Mouse (Mus musculus) hindbrain, embryonic 13.5 days (tissue): ENCODE measurements around the gene Ccng2. TPM values are rescaled to one million over a fixed set of nuclear protein-coding genes. Genes with fewer than 3 reads are reported as not detected.

Experiments used
- ATAC-seq: fragments of 200-750 bp; cut with Nextera tagmentation; 2 replicates; pipeline ENCODE4 v1.8.0; 2017; ENCODE audit warnings: moderate TSS enrichment; ENCODE audit not compliant: low FRiP score
- H3K27ac ChIP-seq: fragments of 300-500 bp; sonication (generic); 2 replicates; pipeline ENCODE4 v1.5.1; 2015; ENCODE audit warnings: inconsistent platforms, mild to moderate bottlenecking, moderate library complexity
- H3K27me3 ChIP-seq: fragments of 300-500 bp; sonication (generic); 2 replicates; pipeline ENCODE4 v1.6.1; 2015; ENCODE audit warnings: mild to moderate bottlenecking, inconsistent platforms
- H3K36me3 ChIP-seq: fragments of 300-500 bp; sonication (generic); 2 replicates; pipeline ENCODE4 v1.6.1; 2015; ENCODE audit warnings: mild to moderate bottlenecking, inconsistent platforms
- H3K4me1 ChIP-seq: fragments of 300-500 bp; sonication (generic); replicated peaks from 2 replicates; pipeline ENCODE4 v1.6.1; 2015; ENCODE audit warnings: inconsistent platforms
- H3K4me2 ChIP-seq: fragments of 300-500 bp; sonication (generic); 2 replicates; pipeline ENCODE4 v1.6.1; 2015; ENCODE audit warnings: inconsistent platforms, mild to moderate bottlenecking, moderate library complexity
- H3K4me3 ChIP-seq: fragments of 300-500 bp; sonication (generic); 2 replicates; pipeline ENCODE4 v1.5.1; 2015; ENCODE audit warnings: mild to moderate bottlenecking, inconsistent platforms
- H3K9ac ChIP-seq: fragments of 300-500 bp; sonication (generic); 2 replicates; pipeline ENCODE4 v1.6.1; 2015; ENCODE audit warnings: mild to moderate bottlenecking, inconsistent platforms
- H3K9me3 ChIP-seq: fragments of 300-500 bp; sonication (generic); 2 replicates; pipeline ENCODE4 v1.6.1; 2016; ENCODE audit warnings: inconsistent platforms
- WGBS: fragments of 180-500 bp; shearing (Covaris S2); methylation state at CpG from one replicate; pipeline ENCODE4 v1.1.7; 2015; 5-methylcytosine and 5-hydroxymethylcytosine counted together
- polyA plus RNA-seq: library from polyadenylated mRNA; unstranded; fragments of >200 nt; fragmentation: Nextera tagmentation; extraction: Ambion mirVana; gene quantifications from 2 replicates; pipeline ENCODE4 v1.2.1, GENCODE M21; 2015

The Ccng2 gene
- polyA plus RNA-seq, 1 experiment from 2014 or later, result 119 TPM

GRCm38 (mm10) chr5:93239590-93240544 is 27.2 kb upstream of the Ccng2 start:
- Histone ChIP-seq H3K36me3 (no peaks in the 10 kb centered on the region), H3K9ac (no peak overlapping the region), H3K4me1 (no peaks in the 10 kb centered on the region), H3K27ac (no peak overlapping the region), H3K4me2 (no peak overlapping the region), H3K4me3 (no peak overlapping the region), H3K27me3 (no peaks in the 10 kb centered on the region), H3K9me3 (no peaks in the 10 kb centered on the region)
- WGBS, result 83% methylated on average over 8 of the region's 8 CpGs
- no peak for ATAC-seq

- H3K27ac ChIP-seq, result no peak overlapping the region
- H3K4me1 ChIP-seq, result no peaks in the 10 kb centered on the region
- no peak for ATAC-seq
- H3K27me3 ChIP-seq, result no peaks in the 10 kb centered on the region
- H3K4me3 ChIP-seq, result no peak overlapping the region
- H3K4me2 ChIP-seq, result no peak overlapping the region
- no peak overlapping the region for H3K9ac ChIP-seq
- no peaks in the 10 kb centered on the region for H3K9me3 ChIP-seq
- no peaks in the 10 kb centered on the region for H3K36me3 ChIP-seq
- 41% methylated on average over 2 of the region's 2 CpGs for WGBS
These were observed 21.8 kb upstream of the Ccng2 start for GRCm38 (mm10) chr5:93245280-93245679.

GRCm38 (mm10) chr5:93249940-93250578 is 17.0 kb upstream of the Ccng2 start:
- no peaks in the 10 kb centered on the region for H3K4me1 ChIP-seq
- 84% methylated on average over 6 of the region's 6 CpGs for WGBS
- ATAC-seq, result no peak
- no peak overlapping the region for H3K4me2 ChIP-seq
- no peak overlapping the region for H3K9ac ChIP-seq
- no peak overlapping the region for H3K27ac ChIP-seq
- no peaks in the 10 kb centered on the region for H3K36me3 ChIP-seq
- H3K9me3 ChIP-seq, result peaks cover 6% of the 10 kb centered on the region; the same call in 1 of the 2 replicates
- no peaks in the 10 kb centered on the region for H3K27me3 ChIP-seq
- no peak overlapping the region for H3K4me3 ChIP-seq

GRCm38 (mm10) chr5:93251001-93251760 is 15.9 kb upstream of the Ccng2 start:
- no peak overlapping the region for H3K9ac ChIP-seq
- H3K36me3 ChIP-seq, result no peaks in the 10 kb centered on the region
- no peak overlapping the region for H3K4me3 ChIP-seq
- H3K4me1 ChIP-seq, result no peaks in the 10 kb centered on the region
- H3K4me2 ChIP-seq, result no peak overlapping the region
- peaks cover 6% of the 10 kb centered on the region; the same call in 1 of the 2 replicates for H3K9me3 ChIP-seq
- ATAC-seq, result no peak
- no peaks in the 10 kb centered on the region for H3K27me3 ChIP-seq
- H3K27ac ChIP-seq, result no peak overlapping the region
- WGBS, result 88% methylated on average over 12 of the region's 12 CpGs

GRCm38 (mm10) chr5:93255759-93256265 is 11.2 kb upstream of the Ccng2 start:
- no peak overlapping the region for H3K4me3 ChIP-seq

GRCm38 (mm10) chr5:93256820-93257405 is 10.1 kb upstream of the Ccng2 start:
- H3K4me1 ChIP-seq, result no peaks in the 10 kb centered on the region
- H3K27ac ChIP-seq, result no peak overlapping the region
- ATAC-seq, result no peak
- peaks cover 6% of the 10 kb centered on the region; the same call in 1 of the 2 replicates for H3K9me3 ChIP-seq
- H3K36me3 ChIP-seq, result no peaks in the 10 kb centered on the region
- H3K4me3 ChIP-seq, result no peak overlapping the region
- no peaks in the 10 kb centered on the region for H3K27me3 ChIP-seq
- H3K9ac ChIP-seq, result no peak overlapping the region
- no peak overlapping the region for H3K4me2 ChIP-seq

More at GRCm38 (mm10) chr5:93255759-93256265, 11.2 kb upstream of the Ccng2 start:
- H3K27ac ChIP-seq, result no peak overlapping the region
- H3K9me3 ChIP-seq, result peaks cover 6% of the 10 kb centered on the region; the same call in 1 of the 2 replicates
- H3K4me2 ChIP-seq, result no peak overlapping the region
- 93% methylated on average over 5 of the region's 5 CpGs for WGBS
- H3K27me3 ChIP-seq, result no peaks in the 10 kb centered on the region
- no peak for ATAC-seq
- H3K9ac ChIP-seq, result no peak overlapping the region
- H3K4me1 ChIP-seq, result no peaks in the 10 kb centered on the region
- no peaks in the 10 kb centered on the region for H3K36me3 ChIP-seq

GRCm38 (mm10) chr5:93259349-93259748 is 7.7 kb upstream of the Ccng2 start:
- Histone ChIP-seq H3K27me3 (no peaks in the 10 kb centered on the region), H3K9ac (no peak overlapping the region), H3K27ac (no peak overlapping the region), H3K9me3 (peaks cover 5% of the 10 kb centered on the region; the same call in 1 of the 2 replicates), H3K4me1 (no peaks in the 10 kb centered on the region), H3K4me3 (no peak overlapping the region), H3K4me2 (no peak overlapping the region), H3K36me3 (no peaks in the 10 kb centered on the region)
- no peak for ATAC-seq

GRCm38 (mm10) chr5:93260983-93261382 is 6.1 kb upstream of the Ccng2 start:
- Histone ChIP-seq H3K27ac (no peak overlapping the region), H3K9me3 (no peaks in the 10 kb centered on the region), H3K9ac (no peak overlapping the region), H3K4me1 (0 out of 2 replicates have a peak, but pooled peaks cover under 1% of the 10 kb centered on the region), H3K4me3 (no peak overlapping the region), H3K4me2 (no peak overlapping the region), H3K27me3 (no peaks in the 10 kb centered on the region), H3K36me3 (no peaks in the 10 kb centered on the region)
- ATAC-seq, result no peak
- WGBS, result 70% methylated on average over 3 of the region's 3 CpGs

GRCm38 (mm10) chr5:93262751-93263150 is 4.3 kb upstream of the Ccng2 start:
- no peak for ATAC-seq
- H3K27ac ChIP-seq, result no peak overlapping the region
- H3K9ac ChIP-seq, result no peak overlapping the region
- no peak overlapping the region for H3K4me2 ChIP-seq
- 91% methylated on average over 2 of the region's 2 CpGs for WGBS
- no peaks in the 10 kb centered on the region for H3K9me3 ChIP-seq
- H3K4me3 ChIP-seq, result no peak overlapping the region
- H3K27me3 ChIP-seq, result no peaks in the 10 kb centered on the region
- 0 out of 2 replicates have a peak, but pooled peaks cover 6% of the 10 kb centered on the region for H3K4me1 ChIP-seq
- no peaks in the 10 kb centered on the region for H3K36me3 ChIP-seq

GRCm38 (mm10) chr5:93263396-93264075 is 3.5 kb upstream of the Ccng2 start:
- Histone ChIP-seq H3K27ac (no peak overlapping the region), H3K36me3 (no peaks in the 10 kb centered on the region), H3K4me2 (no peak overlapping the region), H3K4me3 (no peak overlapping the region), H3K9ac (no peak overlapping the region), H3K4me1 (0 out of 2 replicates have a peak, but pooled peaks cover 6% of the 10 kb centered on the region), H3K9me3 (no peaks in the 10 kb centered on the region), H3K27me3 (no peaks in the 10 kb centered on the region)
- no peak for ATAC-seq
- WGBS, result 89% methylated on average over 6 of the region's 6 CpGs

GRCm38 (mm10) chr5:93264136-93264700 is 2.8 kb upstream of the Ccng2 start:
- no peak overlapping the region for H3K4me2 ChIP-seq
- ATAC-seq, result no peak
- H3K4me3 ChIP-seq, result no peak overlapping the region
- H3K4me1 ChIP-seq, result peaks cover 11% of the 10 kb centered on the region; the same call in 1 of the 2 replicates
- H3K27ac ChIP-seq, result no peak overlapping the region
- H3K27me3 ChIP-seq, result no peaks in the 10 kb centered on the region
- H3K9ac ChIP-seq, result no peak overlapping the region
- 87% methylated on average over 1 of the region's 1 CpGs for WGBS
- no peaks in the 10 kb centered on the region for H3K9me3 ChIP-seq
- H3K36me3 ChIP-seq, result no peaks in the 10 kb centered on the region
